Mouse (Mus musculus) intestine, embryonic 15.5 days (tissue): ENCODE results near the gene Prrx2. TPM values are rescaled to one million over a fixed set of nuclear protein-coding genes. Genes with fewer than 3 reads are reported as not detected.
A peak's percentile ranks its signal among the peaks of the same experiment; 100 is the strongest.

Source experiments
- ATAC-seq: fragments of 200-750 bp; cut with Nextera tagmentation; 2 replicates; pipeline ENCODE4 v1.8.0; 2017; ENCODE audit warnings: moderate TSS enrichment, moderate library complexity
- H3K27ac ChIP-seq: fragments of 300-500 bp; sonication (generic); 2 replicates; pipeline ENCODE4 v1.5.1; 2015; ENCODE audit warnings: mild to moderate bottlenecking, inconsistent platforms
- H3K27me3 ChIP-seq: fragments of 300-500 bp; sonication (generic); replicated peaks from 2 replicates; pipeline ENCODE4 v1.6.1; 2015; ENCODE audit warnings: inconsistent platforms
- H3K36me3 ChIP-seq: fragments of 300-500 bp; sonication (generic); 2 replicates; pipeline ENCODE4 v1.6.1; 2015; ENCODE audit warnings: inconsistent platforms
- H3K4me1 ChIP-seq: fragments of 300-500 bp; sonication (generic); replicated peaks from 2 replicates; pipeline ENCODE4 v1.6.1; 2015; ENCODE audit warnings: inconsistent platforms
- H3K4me2 ChIP-seq: fragments of 300-500 bp; sonication (generic); replicated peaks from 2 replicates; pipeline ENCODE4 v1.6.1; 2015; ENCODE audit warnings: mild to moderate bottlenecking, inconsistent platforms
- H3K4me3 ChIP-seq: fragments of 300-500 bp; sonication (generic); replicated peaks from 2 replicates; pipeline ENCODE4 v1.5.1; 2015; ENCODE audit warnings: inconsistent platforms
- H3K9ac ChIP-seq: fragments of 300-500 bp; sonication (generic); 2 replicates; pipeline ENCODE4 v1.6.1; 2015; ENCODE audit warnings: inconsistent platforms
- H3K9me3 ChIP-seq: fragments of 300-500 bp; sonication (generic); 2 replicates; pipeline ENCODE4 v1.6.1; 2016; ENCODE audit warnings: inconsistent platforms
- WGBS: fragments of 180-500 bp; shearing (Covaris S2); methylation state at CpG from one replicate; pipeline ENCODE4 v1.1.7; 2015; 5-methylcytosine and 5-hydroxymethylcytosine counted together
- polyA plus RNA-seq: library from polyadenylated mRNA; unstranded; fragments of >200 nt; fragmentation: Nextera tagmentation; extraction: Ambion mirVana; gene quantifications from 2 replicates; pipeline ENCODE4 v1.2.1, GENCODE M21; 2015

Gene Prrx2
- polyA plus RNA-seq, 1 experiment from 2014 or later: 4.3 TPM

- Histone ChIP-seq H3K4me1 (peaks cover 18% of the 10 kb centered on the region; the same call in 1 of the 2 replicates), H3K4me3 (no peak overlapping the region), H3K9me3 (no peaks in the 10 kb centered on the region), H3K27me3 (peaks cover 39% of the 10 kb centered on the region), H3K4me2 (no peak overlapping the region), H3K9ac (no peak overlapping the region), H3K27ac (no peak overlapping the region), H3K36me3 (no peaks in the 10 kb centered on the region)
- WGBS: 71% methylated on average over 8 of the region's 8 CpGs
- ATAC-seq: no peak
These were observed 13.4 kb downstream of the Prrx2 start for GRCm38 (mm10) chr2:30848184-30848583.

GRCm38 (mm10) chr2:30850581-30850980 is 15.8 kb downstream of the Prrx2 start:
- 34% methylated on average over 5 of the region's 6 CpGs for WGBS
- Histone ChIP-seq H3K9ac (no peak overlapping the region), H3K4me2 (no peak overlapping the region), H3K27ac (no peak overlapping the region), H3K4me1 (peaks cover 12% of the 10 kb centered on the region; the same call in 1 of the 2 replicates), H3K36me3 (no peaks in the 10 kb centered on the region), H3K4me3 (no peak overlapping the region), H3K27me3 (peaks cover 21% of the 10 kb centered on the region), H3K9me3 (no peaks in the 10 kb centered on the region)
- no peak for ATAC-seq

- Histone ChIP-seq H3K36me3 (no peaks in the 10 kb centered on the region), H3K4me2 (peak overlapping the region; percentile 3; the same call in 1 of the 2 replicates), H3K4me1 (peaks cover 7% of the 10 kb centered on the region; the same call in 1 of the 2 replicates), H3K27me3 (peaks cover 4% of the 10 kb centered on the region; the same call in 1 of the 2 replicates), H3K9me3 (no peaks in the 10 kb centered on the region), H3K9ac (no peak overlapping the region), H3K4me3 (no peak overlapping the region), H3K27ac (no peak overlapping the region)
- ATAC-seq: no peak
- 29% methylated on average over 20 of the region's 20 CpGs for WGBS
These were observed 18.1 kb downstream of the Prrx2 start for GRCm38 (mm10) chr2:30852771-30853313.

- WGBS: 78% methylated on average over 6 of the region's 6 CpGs
These were observed 22.3 kb downstream of the Prrx2 start for GRCm38 (mm10) chr2:30857076-30857475.

GRCm38 (mm10) chr2:30859782-30860181 is 25.0 kb downstream of the Prrx2 start:
- WGBS: 67% methylated on average over 5 of the region's 5 CpGs
- no peak overlapping the region for H3K27ac ChIP-seq
- peaks cover 6% of the 10 kb centered on the region; the same call in 1 of the 2 replicates for H3K4me1 ChIP-seq
- H3K9ac ChIP-seq: no peak overlapping the region
- no peaks in the 10 kb centered on the region for H3K36me3 ChIP-seq
- ATAC-seq: no peak
- no peak overlapping the region for H3K4me3 ChIP-seq
- H3K27me3 ChIP-seq: peaks cover 11% of the 10 kb centered on the region
- no peaks in the 10 kb centered on the region for H3K9me3 ChIP-seq
- H3K4me2 ChIP-seq: no peak overlapping the region

More at GRCm38 (mm10) chr2:30857076-30857475, 22.3 kb downstream of the Prrx2 start:
- no peak for ATAC-seq
- Histone ChIP-seq H3K9me3 (no peaks in the 10 kb centered on the region), H3K4me1 (peaks cover 7% of the 10 kb centered on the region; the same call in 1 of the 2 replicates), H3K4me3 (no peak overlapping the region), H3K36me3 (no peaks in the 10 kb centered on the region), H3K4me2 (no peak overlapping the region), H3K9ac (no peak overlapping the region), H3K27me3 (no peaks in the 10 kb centered on the region), H3K27ac (no peak overlapping the region)

- no peak overlapping the region for H3K9ac ChIP-seq
- peaks cover 19% of the 10 kb centered on the region for H3K27me3 ChIP-seq
- peaks cover 11% of the 10 kb centered on the region; the same call in 1 of the 2 replicates for H3K4me1 ChIP-seq
- H3K36me3 ChIP-seq: no peaks in the 10 kb centered on the region
- H3K4me2 ChIP-seq: no peak overlapping the region
- H3K4me3 ChIP-seq: no peak overlapping the region
- WGBS: 61% methylated on average over 4 of the region's 4 CpGs
- no peaks in the 10 kb centered on the region for H3K9me3 ChIP-seq
- H3K27ac ChIP-seq: no peak overlapping the region
- no peak for ATAC-seq
These were observed 27.3 kb downstream of the Prrx2 start for GRCm38 (mm10) chr2:30862081-30862480.

- Histone ChIP-seq H3K36me3 (no peaks in the 10 kb centered on the region), H3K9me3 (no peaks in the 10 kb centered on the region), H3K4me3 (no peak overlapping the region), H3K9ac (no peak overlapping the region), H3K27me3 (peaks cover 19% of the 10 kb centered on the region), H3K4me2 (no peak overlapping the region), H3K27ac (no peak overlapping the region), H3K4me1 (peaks cover 11% of the 10 kb centered on the region; the same call in 1 of the 2 replicates)
- ATAC-seq: no peak
- 70% methylated on average over 9 of the region's 9 CpGs for WGBS
These were observed 28.8 kb downstream of the Prrx2 start for GRCm38 (mm10) chr2:30863574-30863973.

GRCm38 (mm10) chr2:30864968-30865381 is 30.2 kb downstream of the Prrx2 start:
- peak overlapping the region; percentile 38 for H3K9ac ChIP-seq
- peak; percentile 53 for ATAC-seq

GRCm38 (mm10) chr2:30865426-30865825 is 30.7 kb downstream of the Prrx2 start:
- Histone ChIP-seq H3K27ac (no peak overlapping the region), H3K4me2 (peak overlapping the region; percentile 75), H3K9ac (no peak overlapping the region), H3K36me3 (no peaks in the 10 kb centered on the region), H3K9me3 (no peaks in the 10 kb centered on the region), H3K4me1 (peaks cover 11% of the 10 kb centered on the region; the same call in 1 of the 2 replicates), H3K4me3 (peak overlapping the region; percentile 30; the same call in 1 of the 2 replicates), H3K27me3 (peaks cover 19% of the 10 kb centered on the region)
- no peak for ATAC-seq
- WGBS: 58% methylated on average over 3 of the region's 3 CpGs

More at GRCm38 (mm10) chr2:30864968-30865381, 30.2 kb downstream of the Prrx2 start:
- Histone ChIP-seq H3K36me3 (no peaks in the 10 kb centered on the region), H3K9me3 (no peaks in the 10 kb centered on the region), H3K27me3 (peaks cover 19% of the 10 kb centered on the region), H3K27ac (no peak overlapping the region), H3K4me2 (peak overlapping the region; percentile 75), H3K4me1 (peaks cover 11% of the 10 kb centered on the region; the same call in 1 of the 2 replicates), H3K4me3 (peak overlapping the region; percentile 30)
- WGBS: 2% methylated on average over 33 of the region's 35 CpGs

GRCm38 (mm10) chr2:30870863-30871262 is 36.1 kb downstream of the Prrx2 start:
- Histone ChIP-seq H3K9me3 (no peaks in the 10 kb centered on the region), H3K27ac (no peak overlapping the region), H3K36me3 (no peaks in the 10 kb centered on the region), H3K4me1 (no peaks in the 10 kb centered on the region), H3K4me3 (no peak overlapping the region), H3K27me3 (0 out of 2 replicates have a peak, but pooled peaks cover 4% of the 10 kb centered on the region), H3K9ac (no peak overlapping the region), H3K4me2 (no peak overlapping the region)
- ATAC-seq: no peak
- WGBS: 69% methylated on average over 8 of the region's 8 CpGs

- H3K4me3 ChIP-seq: no peak overlapping the region
- no peaks in the 10 kb centered on the region for H3K27me3 ChIP-seq
- H3K27ac ChIP-seq: no peak overlapping the region
- no peak for ATAC-seq
- no peaks in the 10 kb centered on the region for H3K9me3 ChIP-seq
- 69% methylated on average over 6 of the region's 6 CpGs for WGBS
- H3K36me3 ChIP-seq: no peaks in the 10 kb centered on the region
- no peaks in the 10 kb centered on the region for H3K4me1 ChIP-seq
- H3K4me2 ChIP-seq: no peak overlapping the region
- H3K9ac ChIP-seq: no peak overlapping the region
These were observed 37.9 kb downstream of the Prrx2 start for GRCm38 (mm10) chr2:30872669-30873068.

- WGBS: 57% methylated on average over 10 of the region's 10 CpGs
- ATAC-seq: no peak
- H3K27ac ChIP-seq: no peak overlapping the region
These were observed 39.7 kb downstream of the Prrx2 start for GRCm38 (mm10) chr2:30874445-30874844.

GRCm38 (mm10) chr2:30875096-30875495 is 40.3 kb downstream of the Prrx2 start:
- no peaks in the 10 kb centered on the region for H3K36me3 ChIP-seq
- no peak overlapping the region for H3K4me2 ChIP-seq
- no peaks in the 10 kb centered on the region for H3K4me1 ChIP-seq
- no peaks in the 10 kb centered on the region for H3K27me3 ChIP-seq
- H3K27ac ChIP-seq: no peak overlapping the region
- WGBS: 61% methylated on average over 7 of the region's 7 CpGs
- H3K9me3 ChIP-seq: no peaks in the 10 kb centered on the region
- no peak overlapping the region for H3K9ac ChIP-seq
- ATAC-seq: no peak
- H3K4me3 ChIP-seq: no peak overlapping the region

More at GRCm38 (mm10) chr2:30874445-30874844, 39.7 kb downstream of the Prrx2 start:
- no peak overlapping the region for H3K4me2 ChIP-seq
- no peak overlapping the region for H3K4me3 ChIP-seq
- no peaks in the 10 kb centered on the region for H3K4me1 ChIP-seq
- H3K9ac ChIP-seq: no peak overlapping the region
- H3K36me3 ChIP-seq: no peaks in the 10 kb centered on the region
- H3K9me3 ChIP-seq: no peaks in the 10 kb centered on the region
- no peaks in the 10 kb centered on the region for H3K27me3 ChIP-seq
